Mouse (Mus musculus): ENCODE data around the gene Trim10.
"Not testable (repeated sequence)": the region's sequence is repeated elsewhere in the genome, so short reads cannot be mapped to it uniquely, and the experiment has no call there.

Gene Trim10

DNA sequence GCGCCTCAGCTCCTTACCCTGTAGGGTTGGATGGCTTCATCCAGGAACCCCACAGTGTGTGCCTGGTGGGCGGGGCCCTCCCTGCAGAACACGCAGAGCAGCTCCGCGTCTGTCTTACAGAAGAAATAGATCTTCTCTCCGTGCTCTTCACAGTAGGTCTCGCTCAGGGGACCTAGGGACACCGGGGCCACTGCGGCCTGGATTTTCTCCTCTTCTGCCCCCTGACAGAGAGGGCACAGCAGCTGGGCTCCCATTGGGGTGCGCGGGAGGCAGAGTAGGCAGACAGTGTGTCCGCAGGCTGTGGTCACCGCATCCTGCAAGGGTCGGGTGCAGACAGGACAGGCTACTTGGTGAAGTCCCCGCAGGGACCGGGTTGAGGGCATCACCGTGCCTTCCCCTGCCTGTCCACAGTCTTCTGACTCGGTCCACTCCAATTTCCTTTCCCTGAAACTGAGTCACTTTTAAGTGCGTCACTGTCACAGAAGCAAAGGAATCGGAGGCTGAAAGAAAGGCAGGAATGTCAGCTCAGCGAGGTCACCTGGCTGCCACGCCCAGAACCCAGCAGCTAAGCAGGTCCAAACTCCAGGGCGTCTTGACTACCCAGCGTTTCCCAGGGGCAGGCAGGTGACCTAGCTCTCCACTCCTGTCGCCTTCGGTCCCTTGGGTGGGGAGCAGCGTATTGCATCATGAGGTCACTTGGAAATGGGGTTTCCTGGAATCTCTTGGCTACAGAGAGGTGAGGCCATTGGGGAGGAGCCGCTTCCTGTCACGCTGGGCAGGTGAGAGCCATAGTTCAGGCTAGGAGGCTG, 2.5 kb upstream of the Trim10 start, which contains the start of gene Trim15:
Trim15 (minus strand) TSS at position 492 of the 809 bp plus-strand sequence.
- DNase-seq: no peak

- DNase-seq: no peak
These were observed 538 bp upstream of the Trim10 start for GRCm38 (mm10) chr17:36868836-36869235.

GRCm38 (mm10) chr17:36869955-36870810, 809 bp downstream of the Trim10 start:
- DNase-seq: no peak

GRCm38 (mm10) chr17:36874636-36875035, 5.3 kb downstream of the Trim10 start:
- DNase-seq: no peak

DNA sequence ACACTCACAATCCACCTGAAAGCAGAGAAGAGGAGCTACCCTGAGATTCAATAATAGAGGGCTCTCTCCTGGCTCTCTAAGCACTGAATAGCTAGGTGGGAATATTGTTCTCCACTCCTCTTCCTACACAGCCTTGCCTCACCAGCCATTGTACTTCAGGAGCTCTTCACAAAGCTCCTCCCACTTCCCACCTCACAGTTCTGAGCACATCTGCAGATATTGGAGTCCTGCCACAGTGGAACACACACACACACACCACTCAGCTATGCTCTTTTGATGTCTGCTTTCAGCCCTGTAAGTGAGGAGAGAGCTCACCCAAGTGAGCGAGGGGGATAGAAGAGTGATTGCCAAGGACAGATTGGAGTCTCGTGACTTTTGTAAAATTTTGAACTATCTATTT, 14.0 kb downstream of the Trim10 start:
- no peak for DNase-seq

DNA sequence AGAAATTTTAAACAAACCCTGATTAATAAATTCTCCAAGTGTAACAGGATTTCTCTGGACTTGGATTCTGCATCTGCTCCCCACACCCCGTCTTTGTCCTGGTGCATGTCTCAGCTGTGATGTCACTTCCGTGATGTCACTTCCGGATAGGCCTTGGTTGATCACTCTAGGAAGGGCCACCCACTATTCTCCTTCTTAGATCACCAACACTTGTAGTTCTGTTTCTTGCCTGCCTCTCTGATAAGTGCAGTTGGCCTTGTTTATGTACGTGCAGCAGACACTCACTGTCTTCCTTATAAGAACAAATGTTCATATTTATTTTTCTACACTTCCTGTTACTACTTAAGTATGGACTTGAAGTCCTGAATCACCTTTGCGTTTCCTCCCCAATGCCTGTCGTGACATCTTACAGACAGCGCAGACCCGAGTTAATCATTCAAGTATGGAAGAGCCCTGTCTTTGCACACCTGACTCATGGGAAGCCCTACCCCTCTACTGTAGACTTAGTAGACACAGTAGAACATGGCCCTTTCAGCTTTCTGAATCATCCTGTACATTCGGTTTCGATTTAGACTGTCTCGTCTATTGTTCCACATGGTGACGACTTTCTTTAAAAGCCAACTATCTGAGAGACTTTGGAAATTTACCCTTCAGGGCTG, 15.9 kb downstream of the Trim10 start:
- DNase-seq: no peak

- DNase-seq: no peak
These were observed 20.9 kb downstream of the Trim10 start, which contains the start of gene Trim40 for GRCm38 (mm10) chr17:36890073-36890903. Gene Trim40, minus strand, starts transcription at chr17:36890123.

- DNase-seq: not testable (repeated sequence)
These were observed 22.1 kb downstream of the Trim10 start for GRCm38 (mm10) chr17:36891496-36891895.

DNA sequence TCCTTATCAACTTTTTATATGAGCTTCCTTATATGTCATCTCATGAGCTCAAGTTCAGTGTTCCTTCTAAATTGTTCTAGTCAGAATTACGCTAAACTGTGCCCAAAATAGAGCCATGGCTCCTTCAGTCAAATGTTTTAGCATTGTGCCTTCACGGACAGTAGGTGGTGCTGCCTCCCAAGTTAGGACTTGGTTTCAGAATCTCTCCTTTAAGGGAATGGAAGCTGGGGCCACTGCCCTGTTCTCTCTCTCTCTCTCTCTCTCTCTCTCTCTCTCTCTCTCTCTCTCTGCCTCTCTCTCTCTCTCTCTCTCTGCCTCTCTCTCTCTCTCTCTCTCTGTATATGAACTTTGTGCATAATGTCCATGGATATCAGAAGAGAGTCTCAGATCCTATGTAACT, 23.0 kb downstream of the Trim10 start:
- peak; percentile 27 for DNase-seq

GRCm38 (mm10) chr17:36893387-36893786, 24.0 kb downstream of the Trim10 start:
- DNase-seq: no peak

GRCm38 (mm10) chr17:36896583-36896982, 27.2 kb downstream of the Trim10 start:
- no peak for DNase-seq

DNA sequence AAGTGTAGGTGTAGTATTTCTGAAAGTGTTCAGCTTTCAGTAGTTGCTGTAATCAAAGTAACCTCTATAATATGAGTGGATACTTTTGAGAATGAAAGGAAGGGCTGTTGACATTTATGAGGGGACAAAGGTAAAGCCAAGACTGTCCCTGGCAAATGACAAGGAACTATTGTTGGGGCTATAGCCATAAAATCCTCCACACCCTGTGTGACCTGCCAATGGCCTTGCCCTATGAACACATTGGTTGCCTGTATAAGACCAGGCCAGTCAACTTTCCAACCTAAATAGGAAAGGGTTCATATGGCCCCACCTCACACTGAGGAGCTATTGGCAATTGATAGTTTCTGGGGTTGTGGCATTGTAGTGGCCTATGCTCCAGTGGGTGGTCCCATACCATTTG, 27.7 kb downstream of the Trim10 start:
- no peak for DNase-seq

- DNase-seq: no peak
These were observed 28.3 kb downstream of the Trim10 start, which contains the start of gene Trim31 for GRCm38 (mm10) chr17:36897552-36898205. Gene Trim31, plus strand, starts transcription at chr17:36898118.

- no peak for DNase-seq
These were observed 30.0 kb downstream of the Trim10 start for GRCm38 (mm10) chr17:36899376-36899775.

DNA sequence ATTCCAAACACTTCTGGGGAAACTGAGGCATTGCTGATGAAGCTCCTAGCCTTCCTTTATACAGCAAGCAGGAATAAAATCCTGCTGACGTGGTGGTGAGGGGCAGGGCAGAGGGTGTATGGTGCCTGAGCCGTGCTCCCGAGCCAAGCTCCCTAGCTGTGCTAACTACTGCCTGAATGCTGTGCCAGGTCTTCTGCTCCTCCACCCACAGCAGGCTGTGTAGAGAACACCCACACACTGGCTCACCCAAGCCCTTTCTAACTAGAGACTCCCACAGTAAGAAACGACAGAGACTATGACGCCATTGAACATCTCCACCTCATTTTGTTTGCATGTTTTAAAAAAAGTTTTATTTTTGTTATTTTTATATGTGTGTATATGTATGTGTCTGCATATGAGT, 30.6 kb downstream of the Trim10 start:
- DNase-seq: peak; percentile 13

DNA sequence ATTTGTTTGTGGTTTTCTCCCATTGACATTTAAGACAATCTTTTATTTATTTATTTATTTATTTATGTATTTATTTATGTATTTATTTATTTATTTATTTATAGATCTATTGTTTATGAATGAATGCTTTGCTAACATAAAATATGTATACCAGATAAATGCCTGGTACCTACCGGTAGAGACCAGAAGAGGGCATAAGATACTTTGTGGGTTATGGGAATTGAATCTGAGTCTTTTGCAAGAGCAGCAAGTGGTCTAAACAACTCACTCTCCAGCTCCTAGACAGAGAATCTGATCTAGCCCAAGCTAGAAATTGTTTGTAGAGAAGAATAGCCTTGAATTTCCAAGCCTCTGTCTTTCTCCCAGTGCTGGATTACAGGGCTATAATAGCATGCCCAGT, 31.3 kb downstream of the Trim10 start:
- no peak for DNase-seq

DNA sequence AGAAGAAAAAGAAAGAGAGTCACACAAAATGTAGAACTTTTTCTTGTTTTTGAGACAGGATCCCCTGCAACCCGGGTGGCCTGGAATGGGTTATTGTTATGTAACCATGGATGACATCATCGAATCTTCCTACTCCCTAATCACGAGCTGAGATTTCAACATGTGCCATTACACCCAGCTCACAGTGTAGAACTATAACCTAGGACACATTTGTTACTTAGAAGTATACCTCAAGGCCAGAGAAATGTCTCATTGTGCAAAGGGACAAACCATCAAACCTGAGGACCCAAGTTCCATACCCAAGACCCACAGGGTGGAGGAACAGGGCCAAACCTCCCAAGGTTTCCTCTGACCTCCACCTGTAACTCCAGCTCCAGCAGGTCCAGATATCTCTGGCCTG, 34.3 kb downstream of the Trim10 start:
- no peak for DNase-seq

DNA sequence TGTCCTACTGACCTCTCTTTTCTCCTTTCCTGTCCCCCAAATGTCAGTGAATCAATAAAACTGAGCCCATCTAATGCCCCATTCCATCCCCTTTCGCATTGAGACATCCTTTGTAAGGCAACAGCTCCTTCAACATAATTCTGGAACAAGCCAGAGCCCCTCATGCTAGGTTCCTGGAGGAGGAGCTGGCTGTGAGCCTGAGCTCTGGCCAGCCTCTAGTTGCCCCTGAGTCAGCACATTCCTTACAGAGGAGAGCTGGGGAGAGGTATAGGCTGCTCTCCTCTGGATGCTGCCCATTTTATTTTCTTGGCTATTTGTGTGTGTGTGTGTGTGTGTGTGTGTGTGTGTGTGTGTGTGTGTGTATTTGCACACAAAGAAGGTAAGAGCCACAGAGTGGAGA, 38.9 kb downstream of the Trim10 start:
- no peak for DNase-seq

DNA sequence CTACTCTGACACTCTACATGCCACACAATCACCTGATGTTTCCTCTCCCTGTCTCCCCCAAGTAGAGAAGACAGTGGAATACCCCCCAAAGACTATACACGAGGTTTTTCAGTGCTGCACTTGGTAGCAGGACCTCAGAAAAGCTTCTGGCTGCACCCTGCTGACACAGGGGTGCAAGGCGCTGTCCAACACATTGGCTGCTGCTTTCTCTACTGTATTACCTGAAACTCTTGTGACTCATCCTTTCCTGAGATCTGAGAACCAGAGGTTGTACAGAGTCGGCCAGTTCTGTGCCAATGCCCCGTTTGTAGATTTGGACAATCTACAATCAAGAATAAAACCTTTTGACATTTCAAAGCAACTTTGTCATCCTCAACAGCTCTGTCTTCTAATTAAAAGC, 40.4 kb downstream of the Trim10 start:
- no peak for DNase-seq

- DNase-seq: no peak
These were observed 42.7 kb downstream of the Trim10 start for GRCm38 (mm10) chr17:36912031-36912430.

- peak; percentile 53 for DNase-seq
These were observed 44.7 kb downstream of the Trim10 start for GRCm38 (mm10) chr17:36914108-36914507.

DNA sequence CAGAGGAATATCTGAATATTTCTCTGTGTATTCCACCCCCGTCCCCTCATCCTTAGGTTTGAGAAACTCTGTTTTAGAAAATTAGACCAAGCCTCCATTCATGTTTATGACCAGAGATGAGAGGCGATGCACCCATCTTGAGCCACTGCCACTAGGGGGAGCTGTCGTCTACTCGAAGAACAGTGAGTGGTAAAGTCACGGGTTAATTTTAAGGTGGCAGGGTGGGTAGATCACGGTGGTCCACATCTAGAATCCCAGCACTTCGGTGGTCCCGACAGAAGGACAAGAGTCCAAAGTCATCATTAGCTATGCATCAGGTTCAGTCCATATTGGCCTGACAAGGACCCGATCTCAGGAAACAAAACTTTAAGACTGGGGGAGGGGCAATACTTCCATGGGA, 45.7 kb downstream of the Trim10 start:
- peak; percentile 43 for DNase-seq
